Mouse (Mus musculus) small intestine, adult 2 months (tissue): ENCODE measurements around the gene Als2cl. TPM values are rescaled to one million over a fixed set of nuclear protein-coding genes. Genes with fewer than 3 reads are reported as not detected.

Experiments
- H3K27ac ChIP-seq: fragments of 200-500 bp; 2 replicates; pipeline ENCODE4 v1.5.1; 2012; ENCODE audit warnings: low read depth, low read length, control low read depth, inconsistent platforms; ENCODE audit not compliant: insufficient read depth
- H3K27me3 ChIP-seq: fragments of 200-500 bp; 2 replicates; pipeline ENCODE4 v1.6.1; 2012; ENCODE audit warnings: mild to moderate bottlenecking, moderate library complexity, low read length, inconsistent platforms; ENCODE audit not compliant: control insufficient read depth, insufficient read depth
- H3K36me3 ChIP-seq: fragments of 200-500 bp; 2 replicates; pipeline ENCODE4 v1.6.1; 2012; ENCODE audit warnings: mild to moderate bottlenecking, low read length, control low read depth, inconsistent platforms; ENCODE audit not compliant: control insufficient read depth, insufficient read depth
- H3K4me1 ChIP-seq: fragments of 200-500 bp; 2 replicates; pipeline ENCODE4 v1.6.1; 2012; ENCODE audit warnings: low read length, inconsistent platforms, mixed read lengths; ENCODE audit not compliant: control insufficient read depth, insufficient read depth, insufficient read length
- H3K4me3 ChIP-seq: fragments of 200-500 bp; 2 replicates; pipeline ENCODE4 v1.5.1; 2012; ENCODE audit warnings: low read depth, mild to moderate bottlenecking, control low read depth, inconsistent platforms, low read length, moderate library complexity
- CTCF ChIP-seq: fragments of 200-500 bp; IDR thresholded peaks from 2 replicates; pipeline ENCODE4 v1.5.1; 2012; ENCODE audit warnings: low read depth, mild to moderate bottlenecking, control low read depth, inconsistent platforms, low read length, moderate library complexity, mixed read lengths; ENCODE audit not compliant: insufficient replicate concordance, insufficient read length; ENCODE audit errors: extremely low read depth
- POLR2A ChIP-seq: fragments of 200-500 bp; IDR thresholded peaks from 2 replicates; pipeline ENCODE4 v1.6.1; 2012; ENCODE audit warnings: low read depth, mild to moderate bottlenecking, control low read depth, inconsistent platforms, low read length, moderate library complexity
- WGBS: fragments of 180-500 bp; shearing (Covaris S2); methylation state at CpG from one replicate; pipeline ENCODE4 v1.1.7; 2018; 5-methylcytosine and 5-hydroxymethylcytosine counted together
- polyA plus RNA-seq: library from polyadenylated mRNA; depleted of rRNA; stranded (reverse); fragments of >200 nt; gene quantifications from 2 replicates; pipeline ENCODE4 v1.2.3, GENCODE M21; 2012; rRNA removed

Als2cl gene
- 16.2 and 19.0 TPM in 2 replicates for polyA plus RNA-seq

- WGBS, result 20% methylated on average over 12 of the region's 12 CpGs
- Histone ChIP-seq H3K27me3 (no peaks in the 10 kb centered on the region), H3K27ac (peak within 1 kb of the TSS; percentile 37), H3K4me1 (peaks cover 42% of the 10 kb centered on the region), H3K4me3 (peak within 1 kb of the TSS; percentile 84), H3K36me3 (peaks cover 2% of the 10 kb centered on the region; the same call in 1 of the 2 replicates)
- no peak for TF ChIP-seq POLR2A
- TF ChIP-seq CTCF, result no peak
Observed at GRCm38 (mm10) chr9:110879191-110879920, at the start of gene Als2cl. Als2cl (plus strand) TSS chr9:110879870.

GRCm38 (mm10) chr9:110833021-110833420 lies 46.6 kb upstream of the Als2cl start:
- H3K27me3 ChIP-seq, result no peaks in the 10 kb centered on the region
- H3K27ac ChIP-seq, result no peak overlapping the region
- 63% methylated on average over 5 of the region's 5 CpGs for WGBS
- no peaks in the 10 kb centered on the region for H3K4me1 ChIP-seq
- TF ChIP-seq CTCF (no peak), POLR2A (no peak)
- H3K36me3 ChIP-seq, result no peaks in the 10 kb centered on the region
- no peak overlapping the region for H3K4me3 ChIP-seq

GRCm38 (mm10) chr9:110834411-110834810 lies 45.3 kb upstream of the Als2cl start, which contains the start of gene Prss45:
Prss45 (plus strand) TSS chr9:110834588.
- Histone ChIP-seq H3K36me3 (no peaks in the 10 kb centered on the region), H3K4me1 (no peaks in the 10 kb centered on the region), H3K27me3 (no peaks in the 10 kb centered on the region), H3K27ac (no peak within 1 kb of the TSS; the same call in 1 of the 2 replicates), H3K4me3 (no peak within 1 kb of the TSS)
- WGBS, result 82% methylated on average over 19 of the region's 19 CpGs
- no peak for TF ChIP-seq CTCF
- no peak for TF ChIP-seq POLR2A

GRCm38 (mm10) chr9:110834961-110835360 lies 44.7 kb upstream of the Als2cl start:
- H3K4me3 ChIP-seq, result no peak overlapping the region
- no peak overlapping the region for H3K27ac ChIP-seq
- TF ChIP-seq CTCF (no peak), POLR2A (no peak)
- H3K27me3 ChIP-seq, result no peaks in the 10 kb centered on the region
- no peaks in the 10 kb centered on the region for H3K36me3 ChIP-seq
- 40% methylated on average over 10 of the region's 10 CpGs for WGBS
- H3K4me1 ChIP-seq, result no peaks in the 10 kb centered on the region

GRCm38 (mm10) chr9:110836112-110836511 lies 43.6 kb upstream of the Als2cl start:
- Histone ChIP-seq H3K27me3 (no peaks in the 10 kb centered on the region), H3K36me3 (no peaks in the 10 kb centered on the region), H3K4me1 (no peaks in the 10 kb centered on the region), H3K27ac (no peak overlapping the region), H3K4me3 (no peak overlapping the region)
- WGBS, result 66% methylated on average over 2 of the region's 2 CpGs
- TF ChIP-seq CTCF (no peak), POLR2A (no peak)

GRCm38 (mm10) chr9:110840905-110841304 lies 38.8 kb upstream of the Als2cl start:
- 89% methylated on average over 6 of the region's 6 CpGs for WGBS
- no peak overlapping the region for H3K4me3 ChIP-seq
- no peaks in the 10 kb centered on the region for H3K4me1 ChIP-seq
- no peak overlapping the region for H3K27ac ChIP-seq
- H3K36me3 ChIP-seq, result no peaks in the 10 kb centered on the region
- H3K27me3 ChIP-seq, result no peaks in the 10 kb centered on the region
- TF ChIP-seq POLR2A (no peak), CTCF (no peak)

- H3K27me3 ChIP-seq, result no peaks in the 10 kb centered on the region
- TF ChIP-seq POLR2A (no peak), CTCF (no peak)
- WGBS, result 37% methylated on average over 2 of the region's 2 CpGs
- no peaks in the 10 kb centered on the region for H3K36me3 ChIP-seq
- no peaks in the 10 kb centered on the region for H3K4me1 ChIP-seq
- no peak overlapping the region for H3K4me3 ChIP-seq
- H3K27ac ChIP-seq, result no peak overlapping the region
Observed at GRCm38 (mm10) chr9:110841438-110841837, 38.2 kb upstream of the Als2cl start.
